Mouse (Mus musculus) T-cell, adult 2 months (primary cell): Measurements from ENCODE around the gene Auts2.

Experiments
- DNase-seq: peaks from one replicate; pipeline ENCODE4 v3.0.0; 2022; ENCODE audit warnings: low spot score

Auts2 gene

DNA sequence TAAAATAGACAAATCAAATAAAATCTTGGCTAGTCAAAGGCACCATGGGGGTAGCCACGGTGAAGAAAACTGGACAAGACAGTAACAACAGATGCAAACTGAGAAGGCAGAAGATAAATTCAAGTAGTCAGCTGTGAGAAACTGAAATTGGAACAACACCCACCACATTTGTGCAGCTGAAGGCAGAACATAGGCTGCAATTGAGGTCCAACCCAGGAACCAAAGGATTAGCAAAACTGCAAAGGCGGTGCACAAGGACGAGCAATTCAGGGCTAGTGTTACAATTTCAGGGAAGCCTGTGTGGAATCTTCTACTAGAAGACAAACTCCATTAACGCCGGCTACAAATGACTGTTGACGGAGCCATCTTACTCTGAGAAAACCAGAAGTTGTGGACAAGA is 550.9 kb downstream of the Auts2 start:
- no peak for DNase-seq

GRCm38 (mm10) chr5:131990532-131990931 is 552.6 kb downstream of the Auts2 start:
- no peak for DNase-seq

DNA sequence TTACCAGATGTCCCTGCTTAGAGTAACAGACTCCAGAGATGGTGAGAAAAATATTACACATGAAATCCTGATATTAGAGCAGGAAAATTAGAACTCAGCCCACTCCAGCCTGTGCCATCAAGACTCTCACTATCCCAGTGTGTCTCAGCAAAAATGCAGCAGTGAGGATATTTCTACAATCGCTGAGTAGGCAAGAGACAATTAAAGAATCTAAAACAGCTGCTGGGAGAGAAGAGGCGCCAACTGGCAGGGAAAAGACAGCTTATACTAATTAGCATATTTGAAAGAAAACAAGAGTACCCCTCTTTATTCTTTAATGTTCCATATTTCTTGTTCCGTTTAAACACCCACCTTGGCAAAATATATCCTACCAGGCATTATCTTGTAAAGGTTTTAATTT is 561.7 kb downstream of the Auts2 start:
- DNase-seq, result no peak

DNA sequence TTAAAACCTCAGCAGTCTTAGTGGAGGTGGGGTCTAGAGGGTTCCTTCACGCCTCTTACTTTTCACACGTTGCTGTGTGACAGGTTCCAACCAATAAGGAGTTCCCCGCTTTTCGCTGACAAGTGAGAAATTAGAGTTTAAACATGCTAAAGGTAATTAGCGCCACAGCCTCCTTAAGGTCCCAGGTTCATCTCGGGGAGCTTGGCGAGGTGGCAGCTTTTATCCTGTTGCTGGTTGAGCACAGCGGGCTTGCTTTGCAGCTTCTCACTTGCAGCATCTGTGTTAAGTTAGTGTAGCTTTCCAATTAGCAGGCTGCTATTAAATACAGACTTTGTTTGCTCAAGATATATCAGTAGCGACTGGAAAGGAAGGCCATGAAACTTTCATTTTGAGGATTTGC is 564.2 kb downstream of the Auts2 start:
- DNase-seq, result no peak

DNA sequence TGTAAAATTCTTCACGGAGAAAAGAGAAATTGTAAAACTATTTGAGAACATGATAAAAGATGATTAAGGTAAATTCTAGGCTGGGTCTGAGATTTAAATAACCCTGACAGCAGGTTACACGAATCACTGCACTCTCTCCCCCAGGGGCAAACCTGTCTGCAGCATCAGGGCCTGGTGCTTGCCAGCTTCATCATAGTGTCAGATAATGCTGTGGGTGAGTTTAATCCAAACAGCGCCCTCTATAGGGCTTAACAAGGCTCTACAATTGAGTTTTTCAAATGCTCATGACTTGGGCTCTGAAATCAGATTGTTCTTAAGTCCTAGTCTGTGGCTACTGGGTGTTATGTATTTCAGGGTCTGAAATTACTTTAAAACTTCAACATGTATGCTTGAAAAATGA is 565.6 kb downstream of the Auts2 start:
- DNase-seq, result no peak

DNA sequence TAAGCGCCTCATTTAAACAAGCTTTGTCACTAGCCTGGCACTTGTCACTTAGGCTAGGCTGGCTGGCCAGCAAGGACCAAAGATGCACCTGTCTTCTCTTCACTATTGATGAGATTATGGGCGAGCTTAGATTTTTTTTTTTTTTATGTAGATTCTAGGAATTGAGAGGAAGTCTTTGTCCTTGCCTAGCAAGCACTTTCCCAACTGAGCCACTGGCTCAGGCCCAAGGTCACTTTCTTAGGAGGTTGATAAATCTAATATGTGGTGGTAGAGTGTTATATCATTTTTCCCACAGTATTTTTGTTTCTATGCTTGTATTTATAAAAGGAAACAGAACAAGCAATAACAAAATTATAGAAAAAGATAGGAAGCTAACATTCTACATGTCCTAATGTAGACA is 571.2 kb downstream of the Auts2 start:
- no peak for DNase-seq

GRCm38 (mm10) chr5:131965499-131965898 is 577.6 kb downstream of the Auts2 start:
- no peak for DNase-seq

- no peak for DNase-seq
Measured at GRCm38 (mm10) chr5:131963565-131963964, 579.6 kb downstream of the Auts2 start.

GRCm38 (mm10) chr5:131961859-131962258 is 581.3 kb downstream of the Auts2 start:
- DNase-seq, result no peak

- DNase-seq, result no peak
Measured at GRCm38 (mm10) chr5:131960432-131960831, 582.7 kb downstream of the Auts2 start.

DNA sequence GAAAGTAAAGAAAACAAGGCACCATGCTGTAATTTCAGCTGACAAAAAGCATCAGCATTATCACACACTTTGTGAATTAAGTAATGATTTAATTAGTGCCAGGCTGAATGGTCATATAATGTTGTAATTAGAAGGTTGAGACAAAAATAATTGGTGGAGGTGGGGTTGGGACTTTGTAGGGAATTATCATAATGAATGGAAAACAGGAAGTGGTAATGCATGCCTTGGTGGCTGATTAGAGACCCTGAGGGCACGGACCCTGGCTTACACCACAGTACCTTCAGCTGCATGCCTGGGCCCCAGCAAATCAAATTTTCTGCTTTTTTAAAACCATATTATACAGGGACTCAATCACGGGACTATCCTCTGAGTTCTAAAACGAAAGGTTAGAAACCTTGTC is 586.1 kb downstream of the Auts2 start:
- no peak for DNase-seq

- DNase-seq, result no peak
Measured at GRCm38 (mm10) chr5:131956090-131956489, 587.1 kb downstream of the Auts2 start.

- DNase-seq, result no peak
Measured at GRCm38 (mm10) chr5:131955227-131956016, 587.7 kb downstream of the Auts2 start.

DNA sequence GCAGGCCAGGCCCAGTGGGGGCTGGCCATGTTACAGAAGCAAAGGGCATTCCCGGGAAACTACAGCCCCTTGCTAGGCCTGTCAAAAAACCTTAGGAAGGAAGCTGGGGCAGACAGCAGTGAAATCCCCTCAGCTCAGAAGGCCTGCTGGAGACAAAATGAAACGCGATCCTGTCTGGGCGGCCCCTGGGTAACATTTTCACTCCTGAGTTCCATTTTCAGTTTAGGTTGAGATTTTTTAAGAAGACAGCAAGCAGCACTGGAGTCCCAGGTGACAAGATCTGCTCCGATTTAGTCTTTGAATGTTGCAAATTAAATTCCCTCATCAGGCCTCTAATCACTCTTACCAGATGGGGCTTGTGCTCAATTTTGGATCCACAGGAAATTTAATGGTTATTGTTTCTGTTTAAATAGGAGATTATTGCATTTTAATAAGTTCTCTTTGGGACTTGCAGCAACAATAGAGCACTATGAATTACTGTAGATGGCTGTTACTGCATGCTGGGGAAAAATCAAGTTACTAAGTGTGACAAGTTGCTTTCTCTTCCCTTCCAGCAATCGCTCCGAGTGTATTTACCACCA is 594.5 kb downstream of the Auts2 start:
- DNase-seq, result no peak

DNA sequence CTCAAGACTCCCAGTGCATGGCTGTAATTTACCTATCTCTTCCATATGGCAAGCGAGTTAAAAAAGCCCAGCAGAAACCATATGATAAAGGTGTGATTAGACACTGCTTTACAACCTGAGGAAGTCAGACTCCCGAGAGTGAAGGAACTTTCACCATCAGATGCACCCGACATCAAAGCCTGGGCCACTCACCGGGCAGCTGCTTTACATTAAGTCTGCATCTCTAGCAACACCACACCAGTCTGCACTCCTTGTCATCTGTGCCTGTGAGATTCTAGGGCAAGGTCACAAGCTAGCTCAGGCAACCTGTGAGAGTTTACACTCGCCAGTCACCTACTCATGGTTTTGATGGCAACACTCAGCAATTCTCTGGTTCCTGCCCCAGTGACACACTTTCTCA is 596.3 kb downstream of the Auts2 start:
- DNase-seq, result no peak

- no peak for DNase-seq
Measured at GRCm38 (mm10) chr5:131944761-131945160, 598.4 kb downstream of the Auts2 start.

GRCm38 (mm10) chr5:131928696-131929095 is 614.4 kb downstream of the Auts2 start:
- no peak for DNase-seq

GRCm38 (mm10) chr5:131922759-131923158 is 620.4 kb downstream of the Auts2 start:
- no peak for DNase-seq

DNA sequence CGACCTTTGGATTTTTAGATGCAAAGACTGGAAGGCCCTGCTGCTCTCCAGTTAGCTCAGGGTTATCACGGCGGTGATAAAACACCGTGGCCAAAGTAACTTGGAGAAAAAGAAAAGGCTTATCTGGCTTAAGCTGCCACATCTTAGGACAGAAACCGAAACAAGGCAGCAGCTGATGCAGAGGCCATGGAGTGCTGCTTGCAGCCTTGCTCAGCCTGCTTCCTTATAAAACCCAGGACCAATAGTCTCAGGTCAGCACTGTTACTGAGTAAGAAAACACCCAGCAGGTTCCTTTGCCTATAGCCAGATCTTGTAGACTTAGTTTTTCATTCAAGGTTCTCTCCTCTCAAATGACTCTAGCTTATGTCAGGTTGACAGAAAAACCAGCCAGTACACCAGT is 621.0 kb downstream of the Auts2 start:
- no peak for DNase-seq

DNA sequence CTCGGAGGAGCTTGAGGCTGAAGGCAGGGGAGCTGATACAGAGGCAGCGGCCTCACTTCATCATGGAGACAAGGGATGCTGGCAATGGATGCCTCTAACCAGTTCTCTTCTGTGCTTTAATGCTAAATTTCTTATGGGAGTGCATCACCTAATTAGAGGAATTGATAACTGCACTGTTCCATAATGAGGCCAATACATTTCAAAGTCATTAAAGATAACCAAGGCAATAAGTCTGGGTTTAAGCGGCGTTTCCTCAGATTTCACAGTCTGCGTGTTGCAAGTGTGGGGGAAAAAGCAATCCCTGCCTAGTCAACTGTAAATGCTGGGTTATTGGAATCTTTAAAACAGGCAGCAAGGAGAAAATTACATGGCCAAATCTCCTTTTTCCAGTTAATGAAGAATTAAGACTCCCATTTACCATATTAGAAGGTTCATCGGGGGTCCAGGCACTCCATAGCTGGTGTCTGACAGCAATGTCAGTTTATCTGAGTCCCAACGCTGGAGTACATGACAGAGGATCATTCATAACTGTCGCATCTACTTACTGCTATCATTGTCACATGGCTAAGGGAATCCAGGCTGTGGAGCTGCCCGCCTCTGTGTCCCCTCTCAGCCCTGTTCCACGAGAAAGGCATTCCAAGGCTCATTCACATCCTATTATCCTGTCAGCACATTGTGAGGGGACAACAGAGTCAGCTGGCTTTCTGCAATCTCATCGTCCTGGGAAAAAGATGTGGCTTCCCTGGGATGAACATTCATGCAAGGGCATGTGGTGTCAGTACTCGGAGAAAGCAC is 623.0 kb downstream of the Auts2 start:
- no peak for DNase-seq

DNA sequence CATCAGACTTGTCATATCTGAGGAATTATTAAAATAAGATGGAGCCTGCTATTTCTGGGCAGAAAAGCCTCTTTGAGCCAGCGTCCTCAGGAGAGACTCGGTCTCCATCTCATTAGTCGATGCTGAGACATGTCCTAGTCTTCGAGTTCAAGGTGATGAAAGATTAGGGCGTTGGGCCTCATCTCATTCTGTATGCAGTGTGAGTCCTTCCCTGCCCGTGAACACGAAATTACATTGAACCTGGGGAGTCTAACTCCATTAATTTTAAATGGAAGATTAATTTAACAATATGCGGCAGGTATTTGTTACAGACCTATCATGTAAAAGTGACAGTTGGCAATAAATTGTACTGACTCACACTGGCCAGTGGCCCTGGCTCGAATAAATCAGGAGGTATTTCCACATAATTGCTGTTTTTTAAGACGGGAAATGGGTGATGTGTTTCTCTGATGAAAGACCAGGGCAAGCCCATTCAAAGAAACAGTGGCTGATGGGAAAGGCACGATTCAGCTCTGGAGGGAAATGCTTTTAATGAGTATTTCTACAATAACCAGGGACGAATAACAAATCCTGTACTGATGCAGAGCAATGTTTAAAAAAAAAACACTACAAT is 626.2 kb downstream of the Auts2 start:
- DNase-seq, result no peak

GRCm38 (mm10) chr5:131913562-131913961 is 629.6 kb downstream of the Auts2 start:
- DNase-seq, result no peak

GRCm38 (mm10) chr5:131912983-131913382 is 630.2 kb downstream of the Auts2 start:
- no peak for DNase-seq
